Mouse (Mus musculus) adrenal gland, postnatal 10 days (tissue): Measurements from ENCODE around the gene Skil. TPM values are rescaled to one million over a fixed set of nuclear protein-coding genes. Genes with fewer than 3 reads are reported as not detected.
"Not testable (repeated sequence)": the region's sequence is repeated elsewhere in the genome, so short reads cannot be mapped to it uniquely, and the experiment has no call there.

Experiments
- DNase-seq: peaks from one replicate; pipeline ENCODE4 v3.0.0; 2021; ENCODE audit warnings: mixed read lengths
- total RNA-seq, 2 experiments: library from RNA; stranded (reverse); gene quantifications; 2 replicates each; pipeline ENCODE4 v1.2.3; 2021

The Skil gene
- total RNA-seq, 2 experiments from 2014 or later: 37.7 to 53.8 TPM

DNA sequence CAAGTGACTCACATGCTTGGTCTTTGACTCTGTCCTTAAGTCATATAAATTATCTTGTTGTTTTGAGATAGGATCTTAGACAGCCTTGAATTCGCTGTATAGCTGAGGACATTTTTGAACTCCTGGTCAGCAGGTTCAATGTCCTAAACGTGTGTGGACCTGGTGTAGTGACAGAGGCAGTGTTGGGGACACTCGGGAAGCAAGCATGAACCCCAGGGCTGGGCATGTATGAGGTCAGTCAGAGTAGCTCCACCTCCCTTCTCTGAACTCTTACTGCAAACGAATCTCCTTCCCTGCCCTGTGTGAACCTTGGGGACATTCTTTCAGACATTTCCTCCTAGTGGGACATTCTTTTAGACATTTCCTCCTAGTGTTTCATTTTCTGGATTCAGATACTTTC lies 34.9 kb downstream of the Skil start:
- DNase-seq: no peak

DNA sequence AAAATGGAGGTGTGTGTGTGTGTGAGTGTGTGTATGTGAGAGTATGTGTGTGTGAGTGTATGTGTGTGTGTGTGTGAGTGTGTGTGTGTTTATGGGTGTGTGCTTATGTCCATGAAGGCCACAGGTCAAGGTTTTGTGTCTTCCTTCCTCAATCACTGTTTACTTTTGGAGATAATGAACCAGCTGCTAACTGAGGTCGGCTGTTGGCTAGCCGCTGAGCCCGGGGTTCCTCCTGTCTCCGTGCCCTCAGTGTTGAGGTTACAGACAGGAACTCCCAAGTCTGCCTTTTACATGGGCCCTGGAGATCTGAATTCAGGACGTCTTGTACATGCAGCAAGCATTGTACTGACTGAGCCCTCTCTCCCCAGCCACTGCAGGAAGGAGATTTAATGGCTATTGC lies 38.8 kb downstream of the Skil start:
- no peak for DNase-seq

DNA sequence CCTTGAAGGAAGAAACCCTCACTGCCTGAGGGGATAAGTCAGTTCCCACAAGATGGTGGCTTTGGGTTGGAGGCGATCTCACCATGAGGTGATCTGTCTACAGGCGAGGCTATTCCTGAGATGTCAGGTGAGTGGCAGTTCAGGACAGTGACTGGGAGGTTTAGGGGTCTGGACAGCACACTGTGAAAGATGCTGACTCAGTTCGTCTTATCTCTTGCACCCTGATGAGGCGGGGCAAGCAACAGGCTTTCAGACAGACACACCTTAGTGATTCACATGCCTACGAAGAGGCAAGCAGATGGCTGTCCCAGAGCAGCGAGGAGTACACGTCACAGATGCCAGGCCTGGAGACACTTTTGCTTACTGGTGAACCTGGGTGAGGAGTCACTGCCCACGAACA lies 39.4 kb downstream of the Skil start:
- DNase-seq: no peak

DNA sequence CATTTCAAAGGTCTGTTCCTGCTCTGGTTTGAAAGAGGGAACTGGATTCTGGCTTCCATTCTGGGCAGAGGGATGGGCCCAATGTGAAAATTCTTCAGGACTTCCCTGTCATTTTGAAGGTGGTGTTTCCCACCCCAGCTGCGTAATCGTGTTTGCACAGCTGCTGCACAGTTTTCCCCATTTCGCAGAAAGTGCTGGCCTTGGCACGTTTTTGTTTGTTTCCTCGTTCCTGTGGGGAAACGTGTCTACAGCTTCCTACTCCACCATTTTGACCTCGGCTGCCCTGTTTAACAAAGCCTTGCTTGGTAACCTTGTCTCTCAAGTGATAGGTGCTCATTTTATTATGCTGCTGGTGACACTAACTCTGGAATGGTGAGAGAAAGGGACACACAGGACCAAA lies 39.8 kb downstream of the Skil start:
- no peak for DNase-seq

DNA sequence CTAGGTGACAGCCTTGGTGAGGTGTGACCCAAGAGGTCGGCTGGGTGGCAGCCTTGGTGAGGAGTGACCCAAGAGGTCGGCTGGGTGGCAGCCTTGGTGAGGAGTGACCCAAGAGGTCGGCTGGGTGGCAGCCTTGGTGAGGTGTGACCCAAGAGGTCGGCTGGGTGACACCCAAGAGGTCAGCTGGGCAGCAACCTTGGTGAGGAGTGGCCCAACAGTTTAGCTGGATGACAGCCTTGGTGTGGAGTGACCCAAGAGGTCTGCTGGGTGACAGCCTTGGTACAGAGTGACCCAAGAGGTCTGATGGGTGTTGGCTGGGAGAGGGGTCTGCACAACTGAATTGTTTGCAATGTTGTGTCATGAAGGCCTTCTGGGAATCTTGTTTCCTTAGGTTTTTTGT lies 41.7 kb downstream of the Skil start:
- DNase-seq: not testable (repeated sequence)

DNA sequence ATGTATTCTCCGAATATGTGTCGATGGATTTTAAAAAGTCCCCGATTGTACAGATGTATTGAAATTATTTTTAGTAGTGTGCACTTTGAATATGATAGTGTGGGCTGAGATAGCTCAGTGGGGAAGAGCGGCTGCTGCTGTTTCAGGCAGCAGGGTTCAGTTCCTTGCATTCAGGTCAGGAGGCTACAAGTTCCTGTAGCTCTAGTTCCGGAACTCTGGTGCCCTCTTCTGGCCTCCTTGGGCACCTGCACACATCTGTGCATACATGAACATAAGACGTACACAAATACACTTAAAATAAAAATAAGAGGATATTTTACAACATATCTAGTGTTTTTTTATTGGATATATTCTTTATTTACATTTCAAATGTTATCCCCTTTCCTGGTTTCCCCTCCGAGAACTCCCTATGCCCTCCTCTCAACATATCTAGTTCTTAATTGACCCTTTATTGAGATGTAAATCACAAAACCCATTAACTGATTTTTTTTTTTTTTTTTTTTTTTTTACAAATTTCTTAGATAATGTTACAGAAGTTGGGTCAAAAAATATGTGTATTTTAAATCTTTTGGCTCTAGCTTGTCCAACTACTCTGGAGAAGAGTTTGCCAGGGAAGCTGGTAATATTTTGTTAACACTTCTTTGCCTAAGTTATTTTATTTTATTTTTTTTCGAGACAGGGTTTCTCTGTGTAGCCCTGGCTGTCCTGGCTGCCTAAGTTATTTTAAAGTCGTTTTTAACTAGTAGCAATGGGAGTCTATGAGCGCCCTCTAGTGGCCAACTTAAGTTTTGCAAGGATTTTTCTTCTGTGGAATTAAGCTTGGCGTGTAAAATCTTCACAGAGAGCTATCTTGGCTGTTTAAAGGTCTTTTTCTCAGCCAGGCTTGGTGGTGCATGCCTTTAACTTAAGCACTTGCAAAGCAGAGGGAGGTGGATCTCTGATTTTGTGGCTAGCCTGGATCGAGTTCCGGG lies 43.9 kb downstream of the Skil start:
- peak; percentile 85 for DNase-seq

DNA sequence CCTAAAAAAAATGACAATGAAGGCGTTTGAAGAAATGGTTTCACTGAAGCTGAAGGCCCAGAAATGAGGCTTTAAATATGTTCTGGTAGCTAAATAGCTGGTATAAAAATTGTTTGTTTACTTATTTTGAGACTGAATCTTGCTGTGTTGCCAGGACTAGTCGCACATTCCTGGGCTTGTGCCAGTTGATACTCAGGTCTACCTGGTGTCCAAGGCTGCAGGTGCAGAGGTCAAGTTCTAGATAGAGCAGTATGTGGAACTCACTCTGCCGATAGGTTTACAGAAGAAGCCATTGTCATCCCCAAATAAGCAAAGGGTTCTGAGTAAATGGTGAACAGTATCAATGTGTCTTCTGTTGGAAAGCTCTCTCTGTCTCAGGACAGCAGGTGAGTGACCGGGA lies 46.8 kb downstream of the Skil start:
- DNase-seq: no peak

DNA sequence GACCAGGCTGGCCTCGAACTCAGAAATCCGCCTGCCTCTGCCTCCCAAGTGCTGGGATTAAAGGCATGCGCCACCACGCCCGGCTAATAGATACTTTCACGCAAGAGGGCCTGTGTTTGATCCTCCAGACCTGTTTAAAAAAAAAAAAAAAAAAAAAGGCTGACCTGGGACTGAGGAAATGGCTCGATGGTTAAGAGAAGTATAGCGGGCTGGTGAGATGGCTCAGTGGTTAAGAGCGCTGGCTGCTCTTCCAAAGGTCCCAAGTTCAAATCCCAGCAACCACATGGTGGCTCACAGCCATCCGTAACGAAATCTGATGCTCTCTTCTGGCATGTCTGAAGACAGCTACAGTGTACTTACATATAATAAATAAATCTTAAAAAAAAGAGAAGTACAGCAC lies 50.4 kb downstream of the Skil start:
- not testable (repeated sequence) for DNase-seq

DNA sequence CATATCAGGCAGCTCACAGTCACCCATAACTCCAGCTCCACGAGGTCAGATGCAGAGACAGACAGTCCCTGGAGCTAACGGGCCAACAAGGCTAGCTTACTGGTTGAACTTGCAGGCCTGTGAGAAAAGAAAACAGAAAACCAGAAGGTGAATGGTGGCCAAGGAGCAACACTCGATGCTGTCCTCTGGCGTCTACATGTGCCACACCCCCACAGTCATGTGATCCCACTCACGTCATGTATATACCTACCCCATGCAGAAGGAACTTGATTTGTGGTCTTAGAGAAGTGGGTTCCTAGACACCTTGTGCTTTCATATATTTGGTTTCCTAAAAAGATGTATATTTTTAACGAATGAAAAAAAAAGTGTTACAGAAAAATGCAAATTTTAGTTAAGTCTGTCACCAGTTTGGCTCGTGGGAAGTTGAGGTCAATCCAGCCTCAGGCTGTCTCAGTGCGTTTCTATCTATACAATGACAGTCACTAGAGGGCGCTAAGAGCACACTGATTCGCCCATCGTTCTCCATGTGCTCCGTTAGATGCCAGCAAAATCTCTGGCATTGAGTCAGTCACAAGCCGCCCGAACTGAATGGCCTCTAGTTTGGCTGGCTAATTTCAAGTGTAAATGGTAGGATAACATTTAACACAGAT lies 50.9 kb downstream of the Skil start:
- peak; percentile 80 for DNase-seq

DNA sequence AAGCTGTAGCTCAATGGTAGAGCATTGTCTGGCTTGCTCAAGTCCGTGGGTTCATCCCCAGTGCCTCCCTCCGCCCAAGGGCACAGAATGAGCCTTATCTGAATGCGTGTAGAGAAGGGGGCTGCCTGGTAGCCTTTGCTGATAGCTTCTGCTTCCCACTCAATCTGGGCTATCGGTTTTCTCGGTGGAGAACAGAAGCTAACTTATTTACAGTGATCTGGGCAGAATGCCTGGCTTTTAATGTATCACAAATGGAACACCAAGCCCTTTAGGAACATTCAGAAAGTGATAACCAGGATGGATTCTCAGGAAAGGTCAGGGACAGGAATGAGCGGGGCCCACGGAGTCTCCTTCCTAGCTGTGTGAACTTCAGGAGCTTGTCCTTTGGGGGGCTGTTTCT lies 53.7 kb downstream of the Skil start:
- DNase-seq: no peak

DNA sequence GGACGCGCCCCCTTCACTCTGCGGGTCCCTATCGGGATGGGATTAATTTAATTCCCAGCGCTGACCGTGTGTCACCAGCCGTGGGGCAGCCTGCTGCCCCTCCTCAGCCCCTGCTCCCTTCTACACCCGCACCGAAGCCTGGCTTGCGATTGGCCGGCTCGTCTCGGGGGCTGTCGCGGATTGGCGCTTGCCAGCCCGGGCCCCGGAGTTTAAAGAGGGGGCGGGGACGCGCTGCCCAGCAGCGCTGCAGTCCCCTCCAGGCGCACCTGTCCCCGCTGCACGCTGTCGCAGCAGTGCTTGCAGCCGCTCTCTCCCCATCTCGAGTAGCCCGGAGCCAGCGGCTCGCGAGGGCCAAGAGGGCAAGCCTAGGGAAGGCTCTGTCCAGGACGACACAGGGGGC lies 54.8 kb downstream of the Skil start, which contains the start of gene Cldn11:
Gene Cldn11, plus strand, starts transcription at position 215 of the 400 bp plus-strand sequence.
- peak; percentile 79 for DNase-seq

DNA sequence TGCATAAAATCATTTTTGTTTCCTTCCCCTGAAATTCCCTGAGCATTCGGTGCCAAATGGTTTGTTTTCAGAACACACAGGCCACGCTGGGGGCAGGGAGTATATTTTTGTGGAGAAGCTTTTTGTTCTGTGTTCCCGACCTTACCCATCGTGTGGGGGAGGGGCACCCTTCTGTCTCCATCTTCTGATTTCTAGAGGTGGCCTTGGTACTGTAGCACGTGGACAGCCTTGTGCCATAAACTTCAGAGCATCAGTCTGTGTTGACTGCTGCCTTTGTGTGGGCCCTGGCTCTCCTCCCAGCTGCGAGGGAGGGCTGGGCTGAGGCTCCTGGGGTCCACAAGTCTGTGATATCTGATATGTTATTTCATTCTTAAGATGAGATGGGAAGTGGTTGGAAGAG lies 57.2 kb downstream of the Skil start:
- DNase-seq: peak; percentile 70

DNA sequence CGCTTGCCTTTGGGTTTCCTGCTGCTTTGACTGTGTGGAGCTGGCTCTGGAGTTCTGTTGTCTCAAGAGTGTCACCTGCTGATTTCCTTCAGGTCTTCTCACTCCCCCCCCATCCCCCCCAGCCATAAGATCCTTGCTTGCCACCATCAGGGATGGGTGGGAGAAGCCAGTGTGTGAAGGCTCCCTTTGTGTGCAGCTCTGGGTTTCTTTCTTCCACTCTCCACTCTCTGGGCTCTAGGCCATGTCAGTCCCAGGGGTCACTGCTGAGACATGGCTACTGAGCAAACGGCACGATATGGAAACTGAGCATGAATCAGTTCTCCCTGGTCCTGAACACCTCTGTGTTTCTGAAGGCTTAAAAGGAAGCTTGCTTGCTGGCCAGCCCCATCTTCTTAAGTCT lies 61.3 kb downstream of the Skil start:
- DNase-seq: no peak

DNA sequence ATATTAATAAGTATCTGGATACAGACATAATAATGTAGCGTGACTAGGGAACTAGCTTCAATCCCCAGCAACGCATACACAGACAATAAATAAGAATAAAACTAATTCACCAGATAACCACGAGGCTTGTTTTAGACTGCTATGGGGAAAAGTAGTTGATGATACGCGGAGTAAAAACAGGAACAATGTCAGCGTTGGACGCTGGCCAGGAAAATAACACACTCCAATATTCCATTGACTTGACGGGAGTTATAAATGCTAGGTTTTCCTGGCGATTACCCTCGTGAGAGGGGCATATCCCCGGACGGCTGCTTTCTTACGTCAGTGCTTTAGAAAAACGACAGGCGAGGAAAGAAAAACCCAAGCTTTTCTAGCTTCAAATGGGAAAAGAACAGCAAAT lies 62.9 kb downstream of the Skil start:
- DNase-seq: no peak

DNA sequence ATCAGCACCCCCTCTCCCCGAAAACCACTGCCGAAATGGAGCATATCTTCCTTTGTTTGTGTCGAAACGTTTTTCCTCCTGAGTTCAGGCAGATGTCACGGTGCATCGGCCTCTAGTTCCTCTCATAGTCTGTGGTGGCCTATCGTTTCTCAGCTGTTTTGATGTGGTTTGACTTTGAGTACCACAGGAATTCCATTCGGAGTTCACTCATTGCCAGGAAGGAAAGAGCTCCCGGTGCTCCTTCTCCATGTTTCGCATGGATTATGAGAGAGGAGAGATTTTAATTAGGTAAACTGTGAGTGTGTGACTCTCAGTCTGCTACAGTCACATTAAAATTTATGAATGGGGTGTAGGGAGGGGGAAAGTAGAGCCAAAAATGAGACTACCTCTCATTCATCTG lies 65.2 kb downstream of the Skil start:
- no peak for DNase-seq

DNA sequence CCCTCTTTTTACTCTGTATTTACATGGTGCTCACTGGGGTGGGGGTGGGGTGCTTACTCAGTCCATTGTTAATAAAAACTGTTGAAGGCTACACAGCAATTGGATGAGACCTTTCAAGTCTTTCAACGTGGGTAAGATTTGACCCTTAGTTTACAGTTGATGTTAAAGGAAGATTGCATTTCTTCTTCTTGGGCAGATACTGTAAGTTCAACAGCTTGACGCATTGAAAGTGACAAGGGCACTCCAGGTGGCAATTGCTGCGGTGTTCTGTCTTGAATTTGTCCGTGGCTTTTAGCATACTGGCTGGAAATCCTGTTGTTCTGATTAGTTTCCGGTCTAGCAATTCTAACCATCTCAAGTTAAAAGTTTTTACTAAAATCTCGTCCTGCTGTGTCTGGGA lies 66.5 kb downstream of the Skil start:
- no peak for DNase-seq

DNA sequence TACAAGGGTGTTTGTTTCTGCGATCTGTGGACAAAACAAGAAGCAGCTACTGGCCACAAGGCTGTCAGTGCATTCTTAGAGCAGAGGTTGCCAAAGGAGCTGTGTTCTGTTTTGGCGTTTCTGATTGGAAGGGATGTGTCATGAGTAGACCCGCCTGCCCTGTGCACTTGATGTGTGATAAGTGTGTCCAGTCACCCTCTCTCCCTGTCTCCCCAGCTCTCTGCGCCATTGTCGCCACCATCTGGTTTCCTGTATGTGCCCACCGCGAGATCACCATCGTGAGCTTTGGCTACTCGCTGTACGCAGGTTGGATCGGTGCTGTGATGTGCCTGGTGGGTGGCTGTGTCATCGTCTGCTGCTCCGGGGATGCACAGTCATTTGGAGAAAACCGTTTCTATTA lies 68.0 kb downstream of the Skil start:
- DNase-seq: no peak

DNA sequence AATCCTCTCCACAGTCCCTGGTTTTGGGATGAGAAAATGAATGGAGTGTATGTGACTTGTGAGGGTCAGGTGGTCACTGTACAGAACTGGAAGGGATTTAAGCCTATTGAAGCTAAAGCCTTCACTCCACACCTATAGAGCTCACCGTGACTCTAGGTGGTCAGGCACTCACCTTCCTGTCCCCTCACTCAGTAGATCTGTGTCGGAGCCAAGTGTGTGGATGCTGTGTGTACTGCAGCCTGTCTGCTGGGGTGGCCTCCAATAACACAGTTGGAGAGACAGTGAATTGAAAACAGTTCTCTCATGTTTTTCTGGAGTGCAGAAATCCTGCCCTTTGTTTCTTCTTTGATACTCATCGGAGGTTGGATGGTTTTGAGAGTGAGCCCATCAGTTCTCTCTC lies 70.9 kb downstream of the Skil start:
- no peak for DNase-seq

DNA sequence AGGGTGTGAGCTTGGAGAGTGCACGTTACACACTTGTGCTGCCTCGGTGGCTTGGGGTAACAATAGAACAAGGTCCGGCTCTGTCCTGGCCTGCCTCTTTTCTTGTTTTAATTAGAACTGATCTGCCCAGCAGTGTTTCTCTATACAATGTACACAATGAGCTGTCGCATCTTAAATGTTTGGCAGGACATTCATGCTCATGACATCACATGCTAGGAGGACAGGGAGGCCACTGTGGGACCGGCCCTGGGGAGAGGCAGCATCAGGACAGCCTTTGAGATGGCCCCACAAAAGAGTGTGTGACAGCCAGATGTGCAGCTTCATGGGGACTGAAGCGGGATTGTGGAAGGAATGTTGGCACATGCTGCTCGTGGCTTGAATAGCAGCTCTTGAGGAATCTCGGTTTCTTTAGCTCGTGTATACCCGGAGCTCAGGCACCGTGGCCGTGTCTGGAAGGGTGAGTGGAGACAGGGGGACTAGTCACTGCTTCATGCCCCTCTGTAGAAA lies 71.6 kb downstream of the Skil start:
- no peak for DNase-seq
